Mouse (Mus musculus) midbrain, embryonic 13.5 days (tissue): Measurements from ENCODE around the gene Hoxd10. TPM values are rescaled to one million over a fixed set of nuclear protein-coding genes. Genes with fewer than 3 reads are reported as not detected.

ENCODE experiments used
- ATAC-seq: fragments of 200-750 bp; cut with Nextera tagmentation; 2 replicates; pipeline ENCODE4 v1.8.0; 2017; ENCODE audit warnings: mild to moderate bottlenecking, moderate TSS enrichment, moderate library complexity
- H3K27ac ChIP-seq: fragments of 300-500 bp; sonication (generic); 2 replicates; pipeline ENCODE4 v1.5.1; 2015; ENCODE audit warnings: inconsistent platforms, mild to moderate bottlenecking, moderate library complexity
- H3K27me3 ChIP-seq: fragments of 300-500 bp; sonication (generic); 2 replicates; pipeline ENCODE4 v1.6.1; 2015; ENCODE audit warnings: mild to moderate bottlenecking, inconsistent platforms
- H3K36me3 ChIP-seq: fragments of 300-500 bp; sonication (generic); 2 replicates; pipeline ENCODE4 v1.6.1; 2015; ENCODE audit warnings: mild to moderate bottlenecking, inconsistent platforms
- H3K4me1 ChIP-seq: fragments of 300-500 bp; sonication (generic); replicated peaks from 2 replicates; pipeline ENCODE4 v1.6.1; 2015; ENCODE audit warnings: inconsistent platforms
- H3K4me2 ChIP-seq: fragments of 300-500 bp; sonication (generic); replicated peaks from 2 replicates; pipeline ENCODE4 v1.6.1; 2015; ENCODE audit warnings: moderate library complexity, mild to moderate bottlenecking, inconsistent platforms
- H3K4me3 ChIP-seq: fragments of 300-500 bp; sonication (generic); replicated peaks from 2 replicates; pipeline ENCODE4 v1.5.1; 2015; ENCODE audit warnings: mild to moderate bottlenecking, inconsistent platforms
- H3K9ac ChIP-seq: fragments of 300-500 bp; sonication (generic); replicated peaks from 2 replicates; pipeline ENCODE4 v1.6.1; 2015; ENCODE audit warnings: mild to moderate bottlenecking, inconsistent platforms
- H3K9me3 ChIP-seq: fragments of 300-500 bp; sonication (generic); 2 replicates; pipeline ENCODE4 v1.6.1; 2016; ENCODE audit warnings: mild to moderate bottlenecking, inconsistent platforms
- WGBS: fragments of 180-500 bp; shearing (Covaris S2); methylation state at CpG from one replicate; pipeline ENCODE4 v1.1.7; 2015; 5-methylcytosine and 5-hydroxymethylcytosine counted together
- polyA plus RNA-seq: library from polyadenylated mRNA; unstranded; fragments of >200 nt; fragmentation: Nextera tagmentation; extraction: Ambion mirVana; gene quantifications from 2 replicates; pipeline ENCODE4 v1.2.1, GENCODE M21; 2015

The Hoxd10 gene
- polyA plus RNA-seq, 1 experiment from 2014 or later = not detected

GRCm38 (mm10) chr2:74713239-74714150 lies 21.8 kb downstream of the Hoxd10 start:
- Histone ChIP-seq H3K4me2 (no peak overlapping the region), H3K27ac (no peak overlapping the region), H3K9me3 (no peaks in the 10 kb centered on the region), H3K4me1 (peaks cover 6% of the 10 kb centered on the region), H3K36me3 (no peaks in the 10 kb centered on the region), H3K9ac (no peak overlapping the region), H3K27me3 (peaks cover 100% of the 10 kb centered on the region), H3K4me3 (no peak overlapping the region)
- WGBS = 3% methylated on average over 19 of the region's 19 CpGs
- no peak for ATAC-seq

GRCm38 (mm10) chr2:74714156-74714789 lies 22.5 kb downstream of the Hoxd10 start:
- H3K27ac ChIP-seq = no peak overlapping the region
- H3K27me3 ChIP-seq = peaks cover 100% of the 10 kb centered on the region

GRCm38 (mm10) chr2:74714881-74715280 lies 23.2 kb downstream of the Hoxd10 start:
- no peak for ATAC-seq
- no peak overlapping the region for H3K4me2 ChIP-seq
- no peak overlapping the region for H3K27ac ChIP-seq
- no peaks in the 10 kb centered on the region for H3K36me3 ChIP-seq
- no peak overlapping the region for H3K9ac ChIP-seq
- no peaks in the 10 kb centered on the region for H3K9me3 ChIP-seq
- H3K4me1 ChIP-seq = peaks cover 6% of the 10 kb centered on the region
- no peak overlapping the region for H3K4me3 ChIP-seq
- H3K27me3 ChIP-seq = peaks cover 100% of the 10 kb centered on the region
- WGBS = under 1% methylated on average over 14 of the region's 14 CpGs

More at GRCm38 (mm10) chr2:74714156-74714789, 22.5 kb downstream of the Hoxd10 start:
- no peaks in the 10 kb centered on the region for H3K36me3 ChIP-seq
- H3K9me3 ChIP-seq = no peaks in the 10 kb centered on the region
- WGBS = 3% methylated on average over 18 of the region's 18 CpGs
- no peak for ATAC-seq
- H3K9ac ChIP-seq = no peak overlapping the region
- no peak overlapping the region for H3K4me3 ChIP-seq
- H3K4me2 ChIP-seq = no peak overlapping the region
- H3K4me1 ChIP-seq = peaks cover 6% of the 10 kb centered on the region

- Histone ChIP-seq H3K27me3 (peaks cover 100% of the 10 kb centered on the region), H3K9me3 (no peaks in the 10 kb centered on the region), H3K4me2 (peak overlapping the region; percentile 47), H3K36me3 (no peaks in the 10 kb centered on the region), H3K4me1 (peaks cover 6% of the 10 kb centered on the region), H3K4me3 (peak overlapping the region; percentile 23), H3K27ac (no peak overlapping the region), H3K9ac (no peak overlapping the region)
- peak; percentile 73 for ATAC-seq
- 3% methylated on average over 26 of the region's 26 CpGs for WGBS
These were observed 23.9 kb downstream of the Hoxd10 start for GRCm38 (mm10) chr2:74715504-74716241.

GRCm38 (mm10) chr2:74720384-74720783 lies 28.7 kb downstream of the Hoxd10 start:
- Histone ChIP-seq H3K27ac (no peak overlapping the region), H3K4me1 (no peaks in the 10 kb centered on the region), H3K4me2 (no peak overlapping the region), H3K4me3 (no peak overlapping the region), H3K9ac (no peak overlapping the region), H3K36me3 (no peaks in the 10 kb centered on the region), H3K9me3 (no peaks in the 10 kb centered on the region), H3K27me3 (peaks cover 100% of the 10 kb centered on the region)
- 4% methylated on average over 2 of the region's 2 CpGs for WGBS
- ATAC-seq = no peak

GRCm38 (mm10) chr2:74720955-74721491 lies 29.3 kb downstream of the Hoxd10 start:
- Histone ChIP-seq H3K4me1 (no peaks in the 10 kb centered on the region), H3K4me2 (no peak overlapping the region), H3K27me3 (peaks cover 100% of the 10 kb centered on the region), H3K4me3 (no peak overlapping the region), H3K9me3 (no peaks in the 10 kb centered on the region), H3K9ac (no peak overlapping the region), H3K27ac (no peak overlapping the region), H3K36me3 (no peaks in the 10 kb centered on the region)
- WGBS = under 1% methylated on average over 5 of the region's 5 CpGs
- no peak for ATAC-seq

GRCm38 (mm10) chr2:74721882-74722281 lies 30.2 kb downstream of the Hoxd10 start:
- H3K27me3 ChIP-seq = peaks cover 100% of the 10 kb centered on the region
- no peak overlapping the region for H3K9ac ChIP-seq
- no peaks in the 10 kb centered on the region for H3K36me3 ChIP-seq
- ATAC-seq = no peak
- 3% methylated on average over 6 of the region's 6 CpGs for WGBS
- H3K4me3 ChIP-seq = no peak overlapping the region
- no peak overlapping the region for H3K4me2 ChIP-seq
- no peaks in the 10 kb centered on the region for H3K9me3 ChIP-seq
- no peak overlapping the region for H3K27ac ChIP-seq
- H3K4me1 ChIP-seq = no peaks in the 10 kb centered on the region

- H3K4me2 ChIP-seq = no peak overlapping the region
- no peak overlapping the region for H3K9ac ChIP-seq
- no peak for ATAC-seq
- no peaks in the 10 kb centered on the region for H3K36me3 ChIP-seq
- no peak overlapping the region for H3K27ac ChIP-seq
- 3% methylated on average over 8 of the region's 8 CpGs for WGBS
- H3K4me1 ChIP-seq = peaks cover 6% of the 10 kb centered on the region
- H3K4me3 ChIP-seq = no peak overlapping the region
- H3K9me3 ChIP-seq = no peaks in the 10 kb centered on the region
- H3K27me3 ChIP-seq = peaks cover 100% of the 10 kb centered on the region
These were observed 31.2 kb downstream of the Hoxd10 start for GRCm38 (mm10) chr2:74722949-74723348.

GRCm38 (mm10) chr2:74724244-74725015 lies 32.7 kb downstream of the Hoxd10 start:
- no peak overlapping the region for H3K4me2 ChIP-seq
- H3K9me3 ChIP-seq = no peaks in the 10 kb centered on the region
- H3K4me1 ChIP-seq = peaks cover 6% of the 10 kb centered on the region
- no peak overlapping the region for H3K9ac ChIP-seq
- peaks cover 100% of the 10 kb centered on the region for H3K27me3 ChIP-seq
- H3K36me3 ChIP-seq = no peaks in the 10 kb centered on the region
- no peak overlapping the region for H3K4me3 ChIP-seq
- no peak for ATAC-seq
- 5% methylated on average over 7 of the region's 7 CpGs for WGBS
- H3K27ac ChIP-seq = no peak overlapping the region

- H3K36me3 ChIP-seq = no peaks in the 10 kb centered on the region
- peaks cover 6% of the 10 kb centered on the region for H3K4me1 ChIP-seq
- H3K27ac ChIP-seq = no peak overlapping the region
- no peak overlapping the region for H3K4me3 ChIP-seq
- no peak overlapping the region for H3K4me2 ChIP-seq
- H3K9ac ChIP-seq = no peak overlapping the region
- 1% methylated on average over 17 of the region's 17 CpGs for WGBS
- no peak for ATAC-seq
- no peaks in the 10 kb centered on the region for H3K9me3 ChIP-seq
- peaks cover 99% of the 10 kb centered on the region for H3K27me3 ChIP-seq
These were observed 33.4 kb downstream of the Hoxd10 start for GRCm38 (mm10) chr2:74725171-74725570.

GRCm38 (mm10) chr2:74726551-74726950 lies 34.8 kb downstream of the Hoxd10 start, which contains the start of gene Gm28230:
Gene Gm28230 (plus strand): TSS chr2:74726728.
- H3K27ac ChIP-seq = no peak within 1 kb of the TSS
- 5% methylated on average over 5 of the region's 5 CpGs for WGBS

More at GRCm38 (mm10) chr2:74726551-74726950, 34.8 kb downstream of the Hoxd10 start, which contains the start of gene Gm28230:
- peak within 1 kb of the TSS; percentile 14; the same call in 1 of the 2 replicates for H3K4me3 ChIP-seq
- no peak for ATAC-seq
- H3K27me3 ChIP-seq = peaks cover 99% of the 10 kb centered on the region
- no peaks in the 10 kb centered on the region for H3K9me3 ChIP-seq
- H3K4me2 ChIP-seq = peak within 1 kb of the TSS; percentile 26; the same call in 1 of the 2 replicates
- no peak within 1 kb of the TSS for H3K9ac ChIP-seq
- peaks cover 6% of the 10 kb centered on the region for H3K4me1 ChIP-seq
- no peaks in the 10 kb centered on the region for H3K36me3 ChIP-seq
